In genomic region chr7:29292458-29293098, GRCm38 (mm10) we compare ENCODE assay signal across 9 mouse cellular contexts. TPM values are rescaled to one million over a fixed set of nuclear protein-coding genes. Genes with fewer than 3 reads are reported as not detected.
DNase-seq lines count a peak whose midpoint lies in the region; ATAC-seq and TF ChIP-seq lines count a peak whose summit lies in the region.
"Had no signal": no experiment of that assay in that cellular context is flagged by ENCODE, and none has a peak within 500 bp of the region (broad histone marks: within the 10 kb centered on the region; RNA-seq: fewer than 3 reads in every experiment).

No protein-coding gene starts in this region.

- intact Hi-C loops in left cerebral cortex, adult 2 months (cut with DNase I) = no loop called here
- intact Hi-C loops in left cerebral cortex, postnatal 36 days (cut with DNase I) = loop anchor here (5.0 kb wide), 1 partner anchor 45 kb away; the partner anchor contains the start of gene 2200002D01Rik
- intact Hi-C loops in heart, postnatal 14 days (cut with DNase I) = no loop called here

- peak overlapping the region; percentile 22 for H3K27ac ChIP-seq in left cerebral cortex, adult 2 months
- H3K27ac ChIP-seq in embryonic facial prominence, embryonic 13.5 days = peak overlapping the region; percentile 44
- peak overlapping the region; percentile 74 for H3K27ac ChIP-seq in midbrain, embryonic 13.5 days
- H3K27ac ChIP-seq: liver, embryonic 15.5 days had no signal

- H3K4me3 ChIP-seq in left cerebral cortex, adult 2 months = no peak overlapping the region
- H3K4me3 ChIP-seq in embryonic facial prominence, embryonic 13.5 days = no peak overlapping the region
- H3K4me3 ChIP-seq in midbrain, embryonic 13.5 days (replicated peaks) = no peak overlapping the region
- H3K4me3 ChIP-seq: liver, embryonic 15.5 days had no signal

- no peaks in the 10 kb centered on the region for H3K27me3 ChIP-seq in embryonic facial prominence, embryonic 13.5 days
- H3K27me3 ChIP-seq in midbrain, embryonic 13.5 days = 0 out of 2 replicates have a peak, but pooled peaks cover 5% of the 10 kb centered on the region

- no peaks in the 10 kb centered on the region for H3K36me3 ChIP-seq in embryonic facial prominence, embryonic 13.5 days
- H3K36me3 ChIP-seq in midbrain, embryonic 13.5 days = no peaks in the 10 kb centered on the region
- H3K36me3 ChIP-seq: liver, embryonic 15.5 days had no signal

- H3K4me2 ChIP-seq in embryonic facial prominence, embryonic 13.5 days = no peak overlapping the region
- peak overlapping the region; percentile 14; the same call in 1 of the 2 replicates for H3K4me2 ChIP-seq in midbrain, embryonic 13.5 days (replicated peaks)
- H3K4me2 ChIP-seq: liver, embryonic 15.5 days had no signal

- 28% methylated on average over 8 of the region's 8 CpGs for WGBS in embryonic facial prominence, embryonic 13.5 days
- WGBS in midbrain, embryonic 13.5 days = 31% methylated on average over 8 of the region's 8 CpGs

- 0 out of 2 replicates have a peak overlapping the region, but pooled peaks have one; percentile 12 for H3K9ac ChIP-seq in embryonic facial prominence, embryonic 13.5 days
- 0 out of 2 replicates have a peak overlapping the region, but pooled peaks have one; percentile 29 for H3K9ac ChIP-seq in midbrain, embryonic 13.5 days (replicated peaks)
- H3K9ac ChIP-seq: liver, embryonic 15.5 days had no signal

- no peak for ATAC-seq in embryonic facial prominence, embryonic 13.5 days (ENCODE audit: insufficient number of reproducible peaks, insufficient read depth, low FRiP score, low TSS enrichment, low read depth)
- ATAC-seq in midbrain, embryonic 13.5 days = no peak; the same call in 1 of the 2 replicates
- ATAC-seq in CD4-positive, CD25-positive, alpha-beta regulatory T cell, adult 4 months = no peak

- H3K9me3 ChIP-seq in embryonic facial prominence, embryonic 13.5 days = no peaks in the 10 kb centered on the region
- H3K9me3 ChIP-seq in midbrain, embryonic 13.5 days = no peaks in the 10 kb centered on the region
- H3K9me3 ChIP-seq: liver, embryonic 15.5 days had no signal

- H3K4me1 ChIP-seq in embryonic facial prominence, embryonic 13.5 days = peaks cover 50% of the 10 kb centered on the region
- peaks cover 51% of the 10 kb centered on the region for H3K4me1 ChIP-seq in midbrain, embryonic 13.5 days (replicated peaks)

- DNase-seq in left cerebral cortex, adult 2 months (ENCODE audit: extremely low spot score in 1 of 2, low spot score in 2 of 2) = no peak
- no peak for DNase-seq in left cerebral cortex, postnatal 36 days (ENCODE audit: low spot score in 2 of 2)
- peak; percentile 66 to 67 for DNase-seq in heart, postnatal 14 days
- DNase-seq in right cerebral cortex, postnatal 36 days (ENCODE audit: low spot score in 2 of 2) = no peak
- no peak for DNase-seq in Muller cell, postnatal 12 days (ENCODE audit: inconsistent ontology term)

- no peak for TF ChIP-seq CTCF in left cerebral cortex, adult 2 months (IDR thresholded peaks at IDR 0.05)

RNA-seq across cellular contexts. Expression of gene Ppp1r14a, which starts 3.5 kb away (rescaled TPM):
- 10 to 100 TPM; 15.1 to 18.2 TPM for total RNA-seq in left cerebral cortex, adult 2 months (2021)
- 10 to 100 TPM; 15.9 to 24.7 TPM for total RNA-seq in left cerebral cortex, postnatal 36 days (2021)
- 10.1 and 10.5 TPM in 2 replicates for polyA plus RNA-seq in embryonic facial prominence, embryonic 13.5 days (2015; fragmentation: Nextera tagmentation; extraction: Ambion mirVana)
- total RNA-seq in heart, postnatal 14 days (2021) = 10 to 100 TPM; 13.2 to 15.4 TPM
- 7.9 and 8.1 TPM in 2 replicates for polyA plus RNA-seq in midbrain, embryonic 13.5 days (2015; fragmentation: Nextera tagmentation; extraction: Ambion mirVana)
- not detected for polyA plus RNA-seq in CD4-positive, CD25-positive, alpha-beta regulatory T cell, adult 4 months (2017; shearing (Covaris generic))

RNA-seq across cellular contexts. Expression of gene Spint2, which starts 10.9 kb away (rescaled TPM):
- total RNA-seq in left cerebral cortex, adult 2 months (2021) = 10 to 100 TPM; 26.4 to 27.8 TPM
- 10 to 100 TPM; 23.5 to 26.2 TPM for total RNA-seq in left cerebral cortex, postnatal 36 days (2021)
- polyA plus RNA-seq in embryonic facial prominence, embryonic 13.5 days (2015; fragmentation: Nextera tagmentation; extraction: Ambion mirVana) = 118 and 127 TPM in 2 replicates
- total RNA-seq in heart, postnatal 14 days (2021) = 10 to 100 TPM; 39.2 to 42.9 TPM
- 26.1 and 28.7 TPM in 2 replicates for polyA plus RNA-seq in midbrain, embryonic 13.5 days (2015; fragmentation: Nextera tagmentation; extraction: Ambion mirVana)
- 10 to 100 TPM; 71.7 to 73.2 TPM for polyA plus RNA-seq in CD4-positive, CD25-positive, alpha-beta regulatory T cell, adult 4 months (2017; shearing (Covaris generic))

RNA-seq across cellular contexts. Expression of gene Dpf1, which starts 11.2 kb away (rescaled TPM):
- total RNA-seq in left cerebral cortex, adult 2 months (2021) = 100 to 1,000 TPM; 114 to 128 TPM
- 100 to 1,000 TPM in 1 of 2 experiments, 10 to 100 TPM in 1; 86.6 to 117 TPM for total RNA-seq in left cerebral cortex, postnatal 36 days (2021)
- 28.4 and 29.9 TPM in 2 replicates for polyA plus RNA-seq in embryonic facial prominence, embryonic 13.5 days (2015; fragmentation: Nextera tagmentation; extraction: Ambion mirVana)
- total RNA-seq in heart, postnatal 14 days (2021) = 1 to 10 TPM in 1 of 2 experiments, under 1 TPM in 1; 0.19 to 1.2 TPM
- polyA plus RNA-seq in midbrain, embryonic 13.5 days (2015; fragmentation: Nextera tagmentation; extraction: Ambion mirVana) = 201 and 213 TPM in 2 replicates
- not detected for polyA plus RNA-seq in CD4-positive, CD25-positive, alpha-beta regulatory T cell, adult 4 months (2017; shearing (Covaris generic))

RNA-seq across cellular contexts. Expression of gene 2200002D01Rik, which starts 44.3 kb away (rescaled TPM):
- under 1 TPM in 1 of 2 experiments, not detected in 1; 0.32 TPM for total RNA-seq in left cerebral cortex, adult 2 months (2021)
- total RNA-seq in left cerebral cortex, postnatal 36 days (2021) = not detected
- polyA plus RNA-seq in embryonic facial prominence, embryonic 13.5 days (2015; fragmentation: Nextera tagmentation; extraction: Ambion mirVana) = 2.2 and 4.4 TPM in 2 replicates
- total RNA-seq in heart, postnatal 14 days (2021) = 1 to 10 TPM; 2.0 to 2.2 TPM
- polyA plus RNA-seq in midbrain, embryonic 13.5 days (2015; fragmentation: Nextera tagmentation; extraction: Ambion mirVana) = 0.92 and 2.0 TPM in 2 replicates
- polyA plus RNA-seq in CD4-positive, CD25-positive, alpha-beta regulatory T cell, adult 4 months (2017; shearing (Covaris generic)) = 1 to 10 TPM; 1.0 to 1.6 TPM

RNA-seq across cellular contexts. Expression of gene Yif1b, which starts 54.4 kb away (rescaled TPM):
- 10 to 100 TPM; 44.3 to 47.2 TPM for total RNA-seq in left cerebral cortex, adult 2 months (2021)
- 10 to 100 TPM; 48.6 to 54.6 TPM for total RNA-seq in left cerebral cortex, postnatal 36 days (2021)
- 110 and 111 TPM in 2 replicates for polyA plus RNA-seq in embryonic facial prominence, embryonic 13.5 days (2015; fragmentation: Nextera tagmentation; extraction: Ambion mirVana)
- total RNA-seq in heart, postnatal 14 days (2021) = 10 to 100 TPM; 62.0 to 68.3 TPM
- 77.0 and 80.8 TPM in 2 replicates for polyA plus RNA-seq in midbrain, embryonic 13.5 days (2015; fragmentation: Nextera tagmentation; extraction: Ambion mirVana)
- 10 to 100 TPM; 58.4 to 71.7 TPM for polyA plus RNA-seq in CD4-positive, CD25-positive, alpha-beta regulatory T cell, adult 4 months (2017; shearing (Covaris generic))

Comparison
In these comparisons a context has a peak if more than half of its experiments do, and no peak if none do; other contexts are left out.
1. DNase-seq: peak in heart, postnatal 14 days (2 of 2); none in left cerebral cortex, adult 2 months (0 of 2), left cerebral cortex, postnatal 36 days (0 of 2), right cerebral cortex, postnatal 36 days (0 of 2) and Muller cell, postnatal 12 days (single experiment).
2. H3K27ac ChIP-seq: peak in every context shown above with its lines; median percentile 74 in midbrain, embryonic 13.5 days; 44 in embryonic facial prominence, embryonic 13.5 days; 22 in left cerebral cortex, adult 2 months.
3. RNA of gene Dpf1, which starts 11.2 kb away (total RNA-seq): 114 to 128 TPM in left cerebral cortex, adult 2 months and 86.6 to 117 TPM in left cerebral cortex, postnatal 36 days; 0.19 to 1.2 TPM in heart, postnatal 14 days; every median in the first group is over 10 times any median in the second.